Mouse (Mus musculus) adrenal gland, adult 2 months (tissue): Measurements from ENCODE around the gene Gm17124. TPM values are rescaled to one million over a fixed set of nuclear protein-coding genes. Genes with fewer than 3 reads are reported as not detected.
"Not testable (repeated sequence)": the region's sequence is repeated elsewhere in the genome, so short reads cannot be mapped to it uniquely, and the experiment has no call there.

ENCODE experiments used
- DNase-seq: peaks from one replicate; pipeline ENCODE4 v3.0.0; 2021
- long read RNA-seq: library from polyadenylated mRNA; stranded (forward); transcript quantifications from one replicate; pipeline ENCODE4 v2.0.0, GENCODE M21; 2021
- microRNA-seq, 2 experiments: library from miRNA; unstranded; fragments of <30 nt; microRNA quantifications; one replicate each; pipeline ENCODE4 v1.2.0; 2021
- polyA plus RNA-seq: library from polyadenylated mRNA; depleted of rRNA; stranded (reverse); fragments of >200 nt; gene quantifications from 2 replicates; pipeline ENCODE4 v1.2.3, GENCODE M21; 2012; rRNA removed
- total RNA-seq, 2 experiments: library from RNA; stranded (reverse); gene quantifications; 2 replicates each; pipeline ENCODE4 v1.2.3; 2021

Gene Gm17124
- total RNA-seq (not detected), polyA plus RNA-seq (not detected in 2 replicates)
- long read RNA-seq = 0 reads

- not testable (repeated sequence) for DNase-seq
Observed at GRCm38 (mm10) chr14:42599782-42600181, at the start of gene Gm17124. Gene Gm17124, minus strand, starts transcription at chr14:42599882.

- DNase-seq = not testable (repeated sequence)
Observed at GRCm38 (mm10) chr14:42641817-42642216, 42.1 kb upstream of the Gm17124 start, which contains the start of gene Gm3633. Gene Gm3633, minus strand, starts transcription at chr14:42641917.

Small RNA genes lying within 50 kb of the gene (microRNA-seq; reads per million reads assigned to microRNA genes)
- gene Gm23620 = 0 reads per million in 2 experiments
- gene Gm25228 = 0 reads per million in 2 experiments

Other genes starting within 250 kb of the Gm17124 start
- gene Gm8005, start 160.2 kb downstream of the Gm17124 start, total RNA-seq = not detected
- gene Gm8005, start 160.2 kb downstream of the Gm17124 start, polyA plus RNA-seq = not detected in 2 replicates
- gene Gm8011, start 136.0 kb downstream of the Gm17124 start, total RNA-seq = not detected
- not detected in 2 replicates for gene Gm8011, start 136.0 kb downstream of the Gm17124 start, polyA plus RNA-seq
- not detected for gene Gm8020, start 97.5 kb downstream of the Gm17124 start, total RNA-seq
- not detected in 2 replicates for gene Gm8020, start 97.5 kb downstream of the Gm17124 start, polyA plus RNA-seq
- gene Gm8024, start 75.6 kb downstream of the Gm17124 start, total RNA-seq = not detected
- not detected in 2 replicates for gene Gm8024, start 75.6 kb downstream of the Gm17124 start, polyA plus RNA-seq
- gene Gm3633, start 42.0 kb upstream of the Gm17124 start, total RNA-seq = not detected
- gene Gm3633, start 42.0 kb upstream of the Gm17124 start, polyA plus RNA-seq = not detected in 2 replicates
- gene Gm10378, start 56.1 kb upstream of the Gm17124 start, total RNA-seq = not detected
- gene Gm10378, start 56.1 kb upstream of the Gm17124 start, polyA plus RNA-seq = not detected in 2 replicates
- not detected for gene Gm3015, start 168.9 kb upstream of the Gm17124 start, total RNA-seq
- not detected in 2 replicates for gene Gm3015, start 168.9 kb upstream of the Gm17124 start, polyA plus RNA-seq
- gene Gm10377, start 198.1 kb upstream of the Gm17124 start, total RNA-seq = not detected
- gene Gm10377, start 198.1 kb upstream of the Gm17124 start, polyA plus RNA-seq = not detected in 2 replicates